Mouse (Mus musculus) intestine, postnatal 0 days (tissue): ENCODE measurements around the gene Mafg. TPM values are rescaled to one million over a fixed set of nuclear protein-coding genes. Genes with fewer than 3 reads are reported as not detected.

ENCODE experiments used
- ATAC-seq: fragments of 200-750 bp; cut with Nextera tagmentation; 2 replicates; pipeline ENCODE4 v1.8.0; 2017; ENCODE audit warnings: mild to moderate bottlenecking, moderate TSS enrichment, moderate library complexity
- H3K27ac ChIP-seq: fragments of 300-500 bp; sonication (generic); 2 replicates; pipeline ENCODE4 v1.5.1; 2014; ENCODE audit warnings: mild to moderate bottlenecking, low read depth, low read length, moderate library complexity
- H3K27me3 ChIP-seq: fragments of 300-500 bp; sonication (generic); replicated peaks from 2 replicates; pipeline ENCODE4 v1.6.1; 2014; ENCODE audit warnings: low read length, mixed read lengths; ENCODE audit not compliant: control insufficient read depth, insufficient read depth
- H3K36me3 ChIP-seq: fragments of 300-500 bp; sonication (generic); 2 replicates; pipeline ENCODE4 v1.6.1; 2014; ENCODE audit warnings: mild to moderate bottlenecking, moderate library complexity; ENCODE audit not compliant: control insufficient read depth, insufficient read depth
- H3K4me1 ChIP-seq: fragments of 300-500 bp; sonication (generic); replicated peaks from 2 replicates; pipeline ENCODE4 v1.6.1; 2014; ENCODE audit warnings: antibody characterized with exemption, low read length, mixed read lengths; ENCODE audit not compliant: control insufficient read depth, insufficient read depth
- H3K4me2 ChIP-seq: fragments of 300-500 bp; sonication (generic); replicated peaks from 2 replicates; pipeline ENCODE4 v1.6.1; 2014; ENCODE audit warnings: low read depth, mild to moderate bottlenecking, moderate library complexity
- H3K4me3 ChIP-seq: fragments of 300-500 bp; sonication (generic); 2 replicates; pipeline ENCODE4 v1.5.1; 2014; ENCODE audit warnings: low read depth, low read length
- H3K9ac ChIP-seq: fragments of 300-500 bp; sonication (generic); 2 replicates; pipeline ENCODE4 v1.6.1; 2014; ENCODE audit warnings: mild to moderate bottlenecking, low read depth, low read length
- H3K9me3 ChIP-seq: fragments of 300-500 bp; sonication (generic); 2 replicates; pipeline ENCODE4 v1.6.1; 2016; ENCODE audit warnings: mixed run types; ENCODE audit not compliant: control insufficient read depth
- CTCF ChIP-seq: sonication (generic); IDR thresholded peaks from 2 replicates; pipeline ENCODE4 v1.5.1; 2016; ENCODE audit warnings: low read depth, mild to moderate bottlenecking, control low read depth, antibody characterized with exemption, moderate library complexity
- WGBS: fragments of 180-500 bp; shearing (Covaris S2); extraction: QIAGEN DNeasy Blood & Tissue Kit; methylation state at CpG from one replicate; pipeline ENCODE4 v1.1.7; 2014; 5-methylcytosine and 5-hydroxymethylcytosine counted together
- microRNA-seq: library from miRNA; unstranded; fragments of <30 nt; microRNA quantifications from one replicate; pipeline ENCODE4, GENCODE M21; 2016
- polyA plus RNA-seq: library from polyadenylated mRNA; unstranded; fragments of >200 nt; fragmentation: Nextera tagmentation; extraction: Ambion mirVana; gene quantifications from 2 replicates; pipeline ENCODE4 v1.2.1, GENCODE M21; 2015

Mafg gene
- polyA plus RNA-seq, 1 experiment from 2014 or later, result 40.2 TPM

DNA sequence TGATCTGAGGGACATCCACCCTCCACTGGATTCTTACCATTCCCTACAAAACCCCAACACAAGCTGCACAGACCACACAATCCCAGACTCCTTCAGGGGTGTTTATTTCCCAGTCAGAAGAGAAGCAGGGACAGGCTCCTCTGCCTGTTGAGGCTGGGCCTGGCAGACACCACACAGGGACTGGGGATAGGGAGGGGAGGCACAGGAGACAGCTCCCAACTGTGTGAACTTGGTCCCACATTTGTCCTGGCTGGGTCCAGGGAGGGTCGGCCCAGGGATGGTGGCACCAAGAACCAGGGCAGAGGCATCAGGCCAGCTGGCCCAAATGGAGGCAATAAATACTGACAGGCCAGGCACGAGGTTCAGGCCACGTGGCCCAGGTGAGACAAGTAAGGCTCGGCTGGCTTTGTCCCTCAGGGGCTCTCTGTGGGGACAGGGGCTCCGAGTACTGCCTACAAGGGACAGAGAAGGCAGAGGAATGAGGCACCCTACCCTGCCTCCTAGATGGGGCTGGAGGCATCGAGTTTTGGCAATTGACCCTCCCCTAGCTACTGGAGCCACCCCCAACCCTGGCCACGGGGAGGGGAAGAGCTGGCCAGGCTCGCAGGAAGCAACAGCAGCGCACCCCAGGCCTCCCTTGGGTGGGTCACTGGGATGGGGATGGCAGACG lies 55.2 kb downstream of the Mafg start:
- Histone ChIP-seq H3K4me3 (no peak overlapping the region), H3K4me1 (peaks cover 22% of the 10 kb centered on the region; the same call in 1 of the 2 replicates), H3K27ac (peak overlapping the region; percentile 99), H3K9me3 (no peaks in the 10 kb centered on the region), H3K36me3 (peaks cover 27% of the 10 kb centered on the region), H3K27me3 (no peaks in the 10 kb centered on the region), H3K4me2 (0 out of 2 replicates have a peak overlapping the region, but pooled peaks have one; percentile 47), H3K9ac (0 out of 2 replicates have a peak overlapping the region, but pooled peaks have one; percentile 28)
- 73% methylated on average over 10 of the region's 10 CpGs for WGBS
- ATAC-seq, result no peak
- no peak for TF ChIP-seq CTCF

DNA sequence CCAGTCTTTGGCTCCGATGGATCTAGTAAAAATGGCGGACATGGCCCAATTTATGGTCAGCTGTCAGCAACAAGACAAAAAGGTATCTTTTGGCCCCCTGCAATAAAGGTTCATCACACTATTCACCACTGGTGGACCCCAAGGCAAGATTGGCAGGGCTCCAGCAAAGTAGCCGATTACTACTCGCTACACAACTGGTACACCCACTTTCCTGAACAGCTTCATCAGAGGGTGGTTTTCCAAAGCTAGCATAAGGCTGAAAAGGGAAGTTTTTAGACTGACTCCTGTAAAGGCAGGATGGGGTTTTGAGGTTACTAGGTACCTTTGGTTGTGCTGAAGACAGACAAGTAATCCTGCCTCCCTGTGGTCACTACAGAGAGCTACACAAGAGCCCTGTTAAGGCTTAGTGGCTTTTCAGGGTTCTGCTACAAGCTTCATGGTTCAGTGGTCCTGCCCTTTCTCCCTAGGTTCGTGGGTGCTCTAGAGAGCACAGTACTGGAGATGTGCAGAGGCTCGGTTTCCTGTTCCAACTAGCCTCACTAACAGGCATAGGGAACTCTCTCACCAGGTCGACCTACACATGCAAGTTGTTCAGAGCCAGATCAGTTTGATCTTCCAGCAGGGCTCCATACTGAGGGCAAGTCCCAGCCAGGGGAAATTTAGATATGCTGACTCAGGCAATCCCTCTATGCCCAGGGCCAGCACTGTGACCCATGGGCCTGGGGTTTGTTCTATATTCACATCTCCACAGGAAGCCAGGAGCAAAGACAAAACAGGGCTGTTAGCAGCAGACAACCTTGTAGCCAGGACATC lies 56.0 kb downstream of the Mafg start:
- Histone ChIP-seq H3K9ac (peak overlapping the region; percentile 28; the same call in 1 of the 2 replicates), H3K27me3 (no peaks in the 10 kb centered on the region), H3K9me3 (no peaks in the 10 kb centered on the region), H3K36me3 (peaks cover 27% of the 10 kb centered on the region), H3K27ac (peak overlapping the region; percentile 99), H3K4me1 (peaks cover 19% of the 10 kb centered on the region; the same call in 1 of the 2 replicates), H3K4me3 (no peak overlapping the region), H3K4me2 (peak overlapping the region; percentile 47)
- WGBS, result 76% methylated on average over 7 of the region's 7 CpGs
- ATAC-seq, result no peak
- peak; percentile 74 for TF ChIP-seq CTCF

DNA sequence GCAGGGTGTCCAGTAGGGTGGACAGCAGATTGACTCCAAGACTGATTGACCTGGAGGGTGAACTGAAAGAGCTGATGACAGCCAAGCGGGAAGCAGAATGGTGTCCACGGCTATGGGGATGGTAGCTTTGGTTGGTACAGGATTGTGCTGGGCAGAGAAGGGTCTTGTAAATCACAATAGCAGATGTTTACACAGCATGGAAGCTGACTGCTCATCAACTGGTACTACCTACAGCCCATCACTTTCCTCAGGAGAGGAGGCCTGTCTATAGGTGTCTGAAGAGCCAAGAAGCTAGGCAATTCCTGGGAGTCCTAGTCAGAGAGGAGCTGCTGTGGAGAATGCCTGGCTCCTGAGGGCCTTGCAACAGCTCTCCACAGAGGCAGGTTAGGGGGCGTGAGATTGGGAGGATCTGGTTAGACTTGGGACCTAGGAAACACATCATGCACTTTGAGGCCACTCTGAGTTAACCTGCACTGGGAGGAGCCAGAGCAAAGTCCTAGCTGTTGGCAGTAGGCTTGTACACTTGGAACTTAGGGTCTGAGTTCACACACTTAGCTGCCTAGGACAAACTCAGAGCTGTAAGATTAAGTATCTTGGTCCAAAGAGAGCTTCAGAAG lies 56.9 kb downstream of the Mafg start:
- H3K27ac ChIP-seq, result peak overlapping the region; percentile 99
- peaks cover 28% of the 10 kb centered on the region for H3K36me3 ChIP-seq
- 64% methylated on average over 3 of the region's 3 CpGs for WGBS
- no peaks in the 10 kb centered on the region for H3K27me3 ChIP-seq
- ATAC-seq, result peak; percentile 32
- H3K9ac ChIP-seq, result peak overlapping the region; percentile 40
- H3K4me3 ChIP-seq, result no peak overlapping the region
- H3K9me3 ChIP-seq, result no peaks in the 10 kb centered on the region
- peaks cover 11% of the 10 kb centered on the region; the same call in 1 of the 2 replicates for H3K4me1 ChIP-seq
- no peak for TF ChIP-seq CTCF
- peak overlapping the region; percentile 47; the same call in 1 of the 2 replicates for H3K4me2 ChIP-seq

DNA sequence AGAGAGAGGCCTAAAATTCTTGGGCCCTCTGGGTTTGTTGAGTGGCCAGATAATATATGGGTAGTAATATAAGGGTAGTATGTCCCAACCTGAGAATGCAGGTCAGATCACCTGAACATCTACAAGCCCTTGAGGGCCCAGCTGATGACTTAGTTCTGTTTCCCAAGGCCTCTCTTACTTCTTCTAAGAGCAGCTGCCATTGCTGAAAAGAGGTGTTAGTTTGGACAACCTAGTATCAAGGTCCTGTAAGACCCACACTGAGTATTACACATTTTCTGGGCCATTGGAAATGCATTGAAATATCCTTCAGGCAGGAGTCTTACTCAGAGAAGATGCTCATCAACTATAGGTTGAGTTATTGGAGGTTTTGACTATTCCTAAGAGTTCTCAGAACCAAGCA lies 57.5 kb downstream of the Mafg start:
- Histone ChIP-seq H3K9me3 (no peaks in the 10 kb centered on the region), H3K27me3 (no peaks in the 10 kb centered on the region), H3K27ac (peak overlapping the region; percentile 99), H3K4me1 (peaks cover 14% of the 10 kb centered on the region; the same call in 1 of the 2 replicates), H3K36me3 (peaks cover 33% of the 10 kb centered on the region), H3K4me3 (no peak overlapping the region), H3K9ac (peak overlapping the region; percentile 40), H3K4me2 (peak overlapping the region; percentile 7; the same call in 1 of the 2 replicates)
- TF ChIP-seq CTCF, result no peak
- no peak for ATAC-seq

Small RNA genes lying within 50 kb of the gene (microRNA-seq; reads per million reads assigned to microRNA genes)
- gene Mir6936, result 0.82 reads per million

Other genes starting within 250 kb of the Mafg start
- 15.6 and 16.3 TPM in 2 replicates for gene Nploc4, start 195.9 kb downstream of the Mafg start, polyA plus RNA-seq
- gene Tspan10, start 191.0 kb downstream of the Mafg start, polyA plus RNA-seq, result not detected in 2 replicates
- gene Pde6g, start 180.1 kb downstream of the Mafg start, polyA plus RNA-seq, result 0.22 TPM in 1 of 2 replicates, not detected in the other
- 15.5 and 17.6 TPM in 2 replicates for gene Oxld1, start 175.5 kb downstream of the Mafg start, polyA plus RNA-seq
- 14.1 and 16.0 TPM in 2 replicates for gene Ccdc137, start 175.5 kb downstream of the Mafg start, polyA plus RNA-seq
- 22.8 and 23.3 TPM in 2 replicates for gene Arl16, start 166.0 kb downstream of the Mafg start, polyA plus RNA-seq
- gene Mrpl12, start 149.0 kb downstream of the Mafg start, polyA plus RNA-seq, result 204 and 208 TPM in 2 replicates
- 139 and 143 TPM in 2 replicates for gene Slc25a10, start 141.8 kb downstream of the Mafg start, polyA plus RNA-seq
- gene Gcgr, start 102.9 kb downstream of the Mafg start, polyA plus RNA-seq, result 1.0 and 1.6 TPM in 2 replicates
- gene Mcrip1, start 83.9 kb downstream of the Mafg start, polyA plus RNA-seq, result 68.7 and 73.4 TPM in 2 replicates
- gene Ppp1r27, start 82.5 kb downstream of the Mafg start, polyA plus RNA-seq, result 1.4 and 1.6 TPM in 2 replicates
- 2,516 and 2,539 TPM in 2 replicates for gene P4hb, start 60.3 kb downstream of the Mafg start, polyA plus RNA-seq
- gene Arhgdia, start 52.0 kb downstream of the Mafg start, polyA plus RNA-seq, result 474 and 493 TPM in 2 replicates
- gene Alyref, start 35.2 kb downstream of the Mafg start, polyA plus RNA-seq, result 209 and 226 TPM in 2 replicates
- 107 and 108 TPM in 2 replicates for gene Anapc11, start 35.2 kb downstream of the Mafg start, polyA plus RNA-seq
- 3.4 and 3.5 TPM in 2 replicates for gene Npb, start 25.1 kb downstream of the Mafg start, polyA plus RNA-seq
- gene Pcyt2, start 15.7 kb downstream of the Mafg start, polyA plus RNA-seq, result 320 and 378 TPM in 2 replicates
- 73.1 and 77.7 TPM in 2 replicates for gene Sirt7, start 8.4 kb downstream of the Mafg start, polyA plus RNA-seq
- 5.3 and 6.5 TPM in 2 replicates for gene Pycr1, start 10.2 kb upstream of the Mafg start, polyA plus RNA-seq
- gene Myadml2, start 14.6 kb upstream of the Mafg start, polyA plus RNA-seq, result not detected in 2 replicates
- 0.39 and 0.68 TPM in 2 replicates for gene Notum, start 27.6 kb upstream of the Mafg start, polyA plus RNA-seq
- 105 and 106 TPM in 2 replicates for gene Aspscr1, start 39.4 kb upstream of the Mafg start, polyA plus RNA-seq
- 127 and 131 TPM in 2 replicates for gene Cenpx, start 80.1 kb upstream of the Mafg start, polyA plus RNA-seq
- gene Lrrc45, start 80.3 kb upstream of the Mafg start, polyA plus RNA-seq, result 13.5 and 14.5 TPM in 2 replicates
- 9.0 TPM in 2 replicates for gene Rac3, start 87.9 kb upstream of the Mafg start, polyA plus RNA-seq
- 81.1 and 88.6 TPM in 2 replicates for gene Dcxr, start 93.7 kb upstream of the Mafg start, polyA plus RNA-seq
- 1.2 and 1.6 TPM in 2 replicates for gene Cbr2, start 98.5 kb upstream of the Mafg start, polyA plus RNA-seq
- gene Hmga1b, start 129.2 kb upstream of the Mafg start, polyA plus RNA-seq, result 10.8 and 12.2 TPM in 2 replicates
- gene Rfng, start 150.6 kb upstream of the Mafg start, polyA plus RNA-seq, result 22.8 and 23.7 TPM in 2 replicates
- 70.9 and 74.8 TPM in 2 replicates for gene Gps1, start 150.7 kb upstream of the Mafg start, polyA plus RNA-seq
- gene Dus1l, start 162.8 kb upstream of the Mafg start, polyA plus RNA-seq, result 45.5 and 48.5 TPM in 2 replicates
- 10.1 and 11.3 TPM in 2 replicates for gene Fasn, start 190.9 kb upstream of the Mafg start, polyA plus RNA-seq